Mouse (Mus musculus): Measurements from ENCODE around the gene Serpina3k.
"Not testable (repeated sequence)": the region's sequence is repeated elsewhere in the genome, so short reads cannot be mapped to it uniquely, and the experiment has no call there.

Gene Serpina3k

DNA sequence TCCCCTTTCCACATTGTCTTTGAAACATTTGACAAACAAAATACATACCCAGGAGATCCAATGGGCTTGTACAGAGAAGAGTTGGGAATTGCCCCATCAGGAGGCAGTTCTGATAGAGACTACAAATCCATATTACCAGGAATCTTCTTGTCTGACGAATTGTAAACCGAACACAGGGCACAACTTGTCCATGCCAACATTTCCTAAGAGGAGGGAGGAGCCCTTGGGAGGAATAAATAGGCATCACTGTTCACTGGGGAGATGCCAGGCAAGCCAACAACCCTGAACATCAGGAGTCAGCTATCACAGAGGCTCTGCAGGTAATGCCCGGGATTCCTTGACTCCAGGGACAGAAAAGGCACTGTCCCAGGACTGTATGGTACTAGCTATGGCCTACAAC lies at the start of gene Serpina3k, which contains the start of gene Serpina3m:
Gene Serpina3k, plus strand, starts transcription at position 261 of the 400 bp plus-strand sequence.
Gene Serpina3m, plus strand, starts transcription at position 261 of the 400 bp plus-strand sequence.
- not testable (repeated sequence) for DNase-seq

GRCm38 (mm10) chr12:104289872-104290271 lies 48.4 kb upstream of the Serpina3k start:
- DNase-seq: no peak

DNA sequence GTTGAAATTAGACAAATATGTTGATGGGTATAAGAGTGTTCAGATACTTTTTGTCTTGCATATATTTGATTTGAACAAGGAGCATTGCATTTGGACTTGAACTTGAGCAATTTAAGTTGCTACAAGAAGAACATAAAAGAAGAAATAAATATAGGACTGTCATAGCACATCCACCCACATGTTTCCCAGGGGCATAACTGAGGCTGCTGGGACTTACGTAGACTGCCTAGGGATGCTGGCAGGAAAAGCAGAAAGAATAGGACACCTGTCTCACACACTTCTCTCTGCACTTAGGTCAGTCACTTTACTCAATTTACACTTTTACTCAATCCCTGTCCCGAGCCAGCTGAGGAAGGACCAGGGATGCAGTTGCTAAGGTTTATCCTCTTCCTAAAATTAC lies 44.3 kb upstream of the Serpina3k start:
- DNase-seq: no peak

GRCm38 (mm10) chr12:104298049-104298448 lies 40.2 kb upstream of the Serpina3k start:
- DNase-seq: no peak

GRCm38 (mm10) chr12:104305991-104306390 lies 32.3 kb upstream of the Serpina3k start:
- DNase-seq: no peak

- DNase-seq: no peak
These were observed 24.0 kb upstream of the Serpina3k start, which contains the start of gene Serpina3j for GRCm38 (mm10) chr12:104314253-104314652. Gene Serpina3j (plus strand): TSS chr12:104314553.

DNA sequence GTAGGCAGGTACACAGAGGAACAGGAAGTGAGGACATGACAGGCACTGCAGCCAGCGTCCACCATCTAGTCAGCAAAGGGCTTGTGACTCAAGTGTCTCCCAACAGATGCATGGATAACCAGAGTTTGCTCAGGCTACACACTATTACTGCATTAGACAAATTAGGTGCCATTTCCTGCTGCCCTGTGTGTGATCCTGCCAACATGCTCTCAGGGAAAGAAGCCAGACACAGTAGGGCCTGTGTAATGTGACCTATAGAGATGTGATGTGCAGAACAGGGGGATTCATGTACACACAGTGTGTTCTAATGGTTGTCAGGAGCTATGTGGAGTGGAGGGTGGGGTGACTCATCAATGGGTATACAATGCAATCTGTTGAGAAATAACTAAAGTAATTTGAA lies 15.8 kb upstream of the Serpina3k start:
- no peak for DNase-seq

- DNase-seq: no peak
These were observed 6.6 kb upstream of the Serpina3k start for GRCm38 (mm10) chr12:104331701-104332100.

- DNase-seq: not testable (repeated sequence)
These were observed 1.4 kb upstream of the Serpina3k start for GRCm38 (mm10) chr12:104336873-104337272.

- DNase-seq: no peak
These were observed 419 bp downstream of the Serpina3k start for GRCm38 (mm10) chr12:104338705-104339104.

DNA sequence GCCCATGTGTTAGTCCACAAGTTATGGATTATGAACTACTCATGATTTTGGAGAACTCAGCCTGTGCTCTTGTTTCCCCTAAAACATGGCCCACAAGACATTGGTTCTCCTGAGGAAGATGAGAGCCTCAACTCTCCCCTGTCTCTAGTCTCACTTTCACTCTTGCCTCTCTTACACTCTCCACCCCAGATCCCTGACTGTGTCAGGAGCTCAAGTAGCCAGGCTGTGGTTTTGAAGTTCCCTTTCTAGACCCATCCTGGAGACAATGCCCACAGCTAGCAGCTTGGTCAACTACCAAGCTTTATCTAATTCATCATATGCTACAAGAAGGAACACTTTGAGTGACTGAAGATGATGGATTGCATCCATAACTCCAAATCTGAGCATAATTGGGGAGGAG lies 4.2 kb downstream of the Serpina3k start:
- not testable (repeated sequence) for DNase-seq

- no peak for DNase-seq
These were observed 6.9 kb downstream of the Serpina3k start for GRCm38 (mm10) chr12:104345181-104345580.

DNA sequence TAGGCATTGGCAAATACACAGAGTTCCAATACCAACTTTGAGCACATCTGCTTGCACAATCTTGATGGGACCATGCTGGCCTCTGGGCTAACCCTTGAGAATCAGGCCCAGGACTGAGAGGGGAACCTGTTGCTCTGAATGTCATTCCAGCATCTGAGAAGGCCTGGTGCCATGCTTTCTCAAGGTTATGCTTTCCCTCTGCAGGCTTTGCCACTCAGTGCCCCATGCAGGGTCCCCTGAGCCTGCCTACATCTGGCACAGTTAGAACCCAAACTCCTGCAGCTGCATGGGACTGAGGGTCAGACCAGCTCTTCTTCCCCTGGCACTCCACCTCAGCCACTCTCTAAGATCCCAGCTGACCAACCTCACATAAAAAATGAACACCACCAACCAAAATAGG lies 7.4 kb downstream of the Serpina3k start:
- DNase-seq: no peak

- no peak for DNase-seq
These were observed 8.8 kb downstream of the Serpina3k start for GRCm38 (mm10) chr12:104347091-104347490.

- DNase-seq: peak; percentile 74
These were observed 13.5 kb downstream of the Serpina3k start for GRCm38 (mm10) chr12:104351812-104352211.

GRCm38 (mm10) chr12:104356006-104356405 lies 17.7 kb downstream of the Serpina3k start:
- no peak for DNase-seq

DNA sequence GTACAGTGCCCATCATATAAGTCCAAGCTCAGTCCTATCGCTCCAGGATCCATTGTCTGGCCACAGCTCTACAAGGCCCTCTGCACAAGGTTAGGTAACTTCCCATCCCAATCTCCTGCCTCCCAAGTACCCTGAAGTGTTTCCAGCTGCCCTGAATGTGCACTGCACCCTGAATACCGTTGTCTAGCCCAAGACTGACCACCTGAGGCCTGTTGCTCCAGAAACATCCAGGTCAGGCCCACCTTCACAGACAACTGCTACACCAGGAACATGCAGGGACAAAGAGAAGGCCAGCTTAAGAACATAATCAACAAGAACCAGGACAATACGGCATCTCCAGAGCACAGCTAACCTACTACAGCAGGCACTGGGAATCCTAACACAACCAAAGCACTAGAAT lies 31.7 kb downstream of the Serpina3k start:
- DNase-seq: no peak

DNA sequence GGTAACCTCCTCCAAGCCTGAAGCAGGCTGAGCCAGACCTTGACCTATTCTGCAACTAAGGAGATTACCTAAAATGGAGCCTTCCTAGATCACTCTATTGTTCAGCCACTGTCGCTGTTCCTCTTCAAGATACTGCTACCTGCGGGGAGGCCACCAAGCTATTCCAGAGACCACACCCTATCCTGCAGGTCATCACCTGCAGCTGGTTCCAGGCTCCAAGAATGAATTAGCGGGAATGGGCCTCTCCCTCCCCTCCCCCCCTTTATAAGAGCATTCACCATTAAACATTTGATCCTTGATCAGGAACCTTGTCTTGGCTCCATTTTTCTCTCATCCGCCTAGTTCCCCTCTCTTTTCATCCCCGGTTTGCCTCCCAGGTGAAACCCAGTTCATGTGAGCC lies 38.9 kb downstream of the Serpina3k start:
- DNase-seq: not testable (repeated sequence)

DNA sequence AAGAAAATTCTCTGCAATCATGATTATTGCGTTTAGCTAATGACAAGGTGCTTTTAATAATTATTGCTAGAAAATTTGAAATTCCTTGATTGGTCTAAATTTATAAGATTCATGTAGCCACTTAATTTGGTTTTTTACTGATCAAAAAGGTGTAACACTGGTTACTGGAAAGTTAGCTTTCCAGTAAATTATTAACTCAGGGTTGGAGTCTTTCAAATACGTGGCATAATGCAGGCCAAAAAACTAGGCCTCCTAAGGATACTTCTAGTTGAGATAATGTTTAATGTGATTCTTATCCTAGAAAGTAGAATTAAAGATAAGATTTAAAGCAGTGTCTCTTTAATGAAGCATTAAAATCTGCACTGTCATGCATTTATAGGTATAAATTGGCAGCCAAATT lies 40.1 kb downstream of the Serpina3k start:
- DNase-seq: not testable (repeated sequence)

DNA sequence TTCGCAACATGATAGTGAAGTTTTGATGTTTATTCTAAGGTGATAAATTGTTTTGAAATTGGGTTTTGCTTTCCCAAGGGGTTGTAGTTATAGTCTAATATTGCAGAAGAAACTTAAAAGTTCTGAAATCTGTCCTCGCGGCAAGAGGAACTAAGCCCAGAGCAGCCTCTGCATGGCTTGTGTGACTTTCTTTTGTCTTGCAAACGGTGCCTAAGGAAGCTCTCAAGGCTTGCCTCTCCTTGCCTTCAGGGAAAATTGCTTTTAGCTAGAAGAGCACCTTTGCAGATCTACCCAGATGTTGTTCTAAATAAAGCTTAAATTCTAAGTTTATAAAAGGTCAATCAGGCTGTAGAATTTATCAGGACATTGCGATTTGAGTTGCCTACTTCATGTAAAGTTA lies 40.5 kb downstream of the Serpina3k start:
- DNase-seq: not testable (repeated sequence)

GRCm38 (mm10) chr12:104379856-104380255 lies 41.6 kb downstream of the Serpina3k start:
- no peak for DNase-seq

GRCm38 (mm10) chr12:104381071-104381604 lies 42.9 kb downstream of the Serpina3k start:
- DNase-seq: not testable (repeated sequence)

DNA sequence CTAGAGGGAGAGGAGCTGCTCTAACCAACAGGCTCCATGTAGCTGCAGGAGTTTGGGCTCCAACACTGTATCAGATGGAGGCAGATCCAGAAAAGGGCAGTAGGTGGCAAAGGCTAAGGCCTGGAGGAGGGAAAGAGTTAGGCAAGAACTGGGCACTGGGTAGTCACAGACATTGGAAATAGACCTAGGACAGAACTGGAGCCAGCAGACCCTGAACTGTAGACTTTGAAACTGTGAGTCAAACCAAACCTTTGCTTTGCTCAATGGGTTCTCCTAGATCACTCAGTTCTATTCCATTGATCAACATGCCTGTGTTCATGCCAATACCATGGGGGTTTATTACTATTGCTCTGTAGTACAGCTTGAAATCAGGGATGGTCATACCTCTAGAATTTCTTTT lies 47.7 kb downstream of the Serpina3k start:
- not testable (repeated sequence) for DNase-seq

GRCm38 (mm10) chr12:104386878-104387277 lies 48.6 kb downstream of the Serpina3k start:
- DNase-seq: not testable (repeated sequence)

DNA sequence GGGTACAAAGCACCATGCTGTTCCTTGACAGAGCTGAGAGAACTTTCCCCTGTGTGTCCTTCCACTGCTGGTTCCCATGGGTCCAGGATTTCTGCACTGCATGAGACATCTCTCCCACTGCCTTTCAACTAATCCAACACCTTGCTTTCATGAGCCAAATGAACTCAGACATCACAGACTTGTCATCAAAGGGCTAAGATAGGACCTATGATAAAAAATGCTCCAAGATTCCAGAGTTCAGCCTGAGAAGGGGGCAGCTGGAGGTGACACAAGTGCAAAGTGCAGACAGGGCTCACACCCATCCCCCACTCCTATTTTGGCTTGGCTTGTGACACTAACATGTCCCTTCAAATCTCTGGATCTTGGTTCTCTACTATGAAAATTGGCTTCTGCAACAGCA lies 50.2 kb downstream of the Serpina3k start:
- DNase-seq: no peak
